Mouse (Mus musculus): ENCODE results near the gene Map2k4. TPM values are rescaled to one million over a fixed set of nuclear protein-coding genes. Genes with fewer than 3 reads are reported as not detected.
A peak's percentile ranks its signal among the peaks of the same experiment; 100 is the strongest.

Gene Map2k4
- polyA plus RNA-seq, 1 experiment from 2014 or later = 61.3 TPM

GRCm38 (mm10) chr11:65739880-65740279 lies 48.2 kb downstream of the Map2k4 start:
- ATAC-seq (replicated peaks; ENCODE audit: low FRiP score) = no peak
- Histone ChIP-seq H3K4me2 (no peak overlapping the region), H3K27ac (no peak overlapping the region)

GRCm38 (mm10) chr11:65734656-65735055 lies 53.4 kb downstream of the Map2k4 start:
- H3K4me2 ChIP-seq = no peak overlapping the region
- 71% methylated on average over 7 of the region's 7 CpGs for WGBS
- peak overlapping the region; percentile 23; the same call in 1 of the 2 replicates for H3K27ac ChIP-seq
- H3K27me3 ChIP-seq = no peaks in the 10 kb centered on the region
- H3K4me1 ChIP-seq = peaks cover 2% of the 10 kb centered on the region; the same call in 1 of the 2 replicates
- ATAC-seq (replicated peaks; ENCODE audit: low FRiP score) = no peak
- no peaks in the 10 kb centered on the region for H3K9me3 ChIP-seq (replicated peaks)
- H3K4me3 ChIP-seq (replicated peaks) = no peak overlapping the region
- H3K36me3 ChIP-seq = peaks cover 7% of the 10 kb centered on the region; the same call in 1 of the 2 replicates
- no peak overlapping the region for H3K9ac ChIP-seq

More at GRCm38 (mm10) chr11:65739880-65740279, 48.2 kb downstream of the Map2k4 start:
- H3K9ac ChIP-seq = no peak overlapping the region
- 0 out of 2 replicates have a peak, but pooled peaks cover under 1% of the 10 kb centered on the region for H3K36me3 ChIP-seq
- no peaks in the 10 kb centered on the region for H3K9me3 ChIP-seq (replicated peaks)
- H3K27me3 ChIP-seq = no peaks in the 10 kb centered on the region
- H3K4me3 ChIP-seq (replicated peaks) = no peak overlapping the region
- no peaks in the 10 kb centered on the region for H3K4me1 ChIP-seq

- no peaks in the 10 kb centered on the region for H3K27me3 ChIP-seq
- H3K36me3 ChIP-seq = peaks cover 21% of the 10 kb centered on the region
- no peak overlapping the region for H3K4me3 ChIP-seq (replicated peaks)
- WGBS = 84% methylated on average over 6 of the region's 6 CpGs
- no peak overlapping the region for H3K4me2 ChIP-seq
- no peak overlapping the region for H3K9ac ChIP-seq
- H3K9me3 ChIP-seq (replicated peaks) = no peaks in the 10 kb centered on the region
- ATAC-seq (replicated peaks; ENCODE audit: low FRiP score) = no peak
- no peak overlapping the region for H3K27ac ChIP-seq
- H3K4me1 ChIP-seq = peaks cover 2% of the 10 kb centered on the region; the same call in 1 of the 2 replicates
Measured at GRCm38 (mm10) chr11:65729623-65730217, 58.4 kb downstream of the Map2k4 start.

- no peaks in the 10 kb centered on the region for H3K9me3 ChIP-seq (replicated peaks)
- no peak overlapping the region for H3K4me2 ChIP-seq
- 90% methylated on average over 4 of the region's 4 CpGs for WGBS
- H3K4me3 ChIP-seq (replicated peaks) = no peak overlapping the region
- ATAC-seq (replicated peaks; ENCODE audit: low FRiP score) = no peak
- H3K4me1 ChIP-seq = no peaks in the 10 kb centered on the region
- no peak overlapping the region for H3K9ac ChIP-seq
- peaks cover 22% of the 10 kb centered on the region for H3K36me3 ChIP-seq
- H3K27me3 ChIP-seq = no peaks in the 10 kb centered on the region
- no peak overlapping the region for H3K27ac ChIP-seq
Measured at GRCm38 (mm10) chr11:65728906-65729305, 59.2 kb downstream of the Map2k4 start.

GRCm38 (mm10) chr11:65723715-65724114 lies 64.4 kb downstream of the Map2k4 start:
- no peak for ATAC-seq (replicated peaks; ENCODE audit: low FRiP score)

GRCm38 (mm10) chr11:65721615-65722014 lies 66.5 kb downstream of the Map2k4 start:
- WGBS = 84% methylated on average over 3 of the region's 3 CpGs

More at GRCm38 (mm10) chr11:65723715-65724114, 64.4 kb downstream of the Map2k4 start:
- H3K4me2 ChIP-seq = no peak overlapping the region
- H3K36me3 ChIP-seq = peaks cover 22% of the 10 kb centered on the region
- no peak overlapping the region for H3K9ac ChIP-seq
- no peaks in the 10 kb centered on the region for H3K27me3 ChIP-seq
- H3K4me3 ChIP-seq (replicated peaks) = no peak overlapping the region
- H3K9me3 ChIP-seq (replicated peaks) = no peaks in the 10 kb centered on the region
- H3K4me1 ChIP-seq = no peaks in the 10 kb centered on the region
- 86% methylated on average over 2 of the region's 2 CpGs for WGBS
- H3K27ac ChIP-seq = no peak overlapping the region

GRCm38 (mm10) chr11:65719960-65720359 lies 68.1 kb downstream of the Map2k4 start:
- Histone ChIP-seq H3K9ac (no peak overlapping the region), H3K4me3 (replicated peaks) (no peak overlapping the region), H3K9me3 (replicated peaks) (no peaks in the 10 kb centered on the region), H3K36me3 (peaks cover 26% of the 10 kb centered on the region), H3K27me3 (no peaks in the 10 kb centered on the region), H3K4me1 (no peaks in the 10 kb centered on the region), H3K4me2 (no peak overlapping the region), H3K27ac (no peak overlapping the region)
- 49% methylated on average over 1 of the region's 1 CpGs for WGBS
- ATAC-seq (replicated peaks; ENCODE audit: low FRiP score) = no peak

More at GRCm38 (mm10) chr11:65721615-65722014, 66.5 kb downstream of the Map2k4 start:
- Histone ChIP-seq H3K27me3 (no peaks in the 10 kb centered on the region), H3K4me2 (no peak overlapping the region), H3K4me3 (replicated peaks) (no peak overlapping the region), H3K36me3 (peaks cover 22% of the 10 kb centered on the region), H3K9me3 (replicated peaks) (no peaks in the 10 kb centered on the region), H3K27ac (no peak overlapping the region), H3K9ac (no peak overlapping the region), H3K4me1 (no peaks in the 10 kb centered on the region)
- ATAC-seq (replicated peaks; ENCODE audit: low FRiP score) = no peak

GRCm38 (mm10) chr11:65713830-65714229 lies 74.3 kb downstream of the Map2k4 start:
- no peak for ATAC-seq (replicated peaks; ENCODE audit: low FRiP score)

GRCm38 (mm10) chr11:65712754-65713306 lies 75.3 kb downstream of the Map2k4 start:
- no peak overlapping the region for H3K4me3 ChIP-seq (replicated peaks)
- no peak for ATAC-seq (replicated peaks; ENCODE audit: low FRiP score)
- 93% methylated on average over 6 of the region's 6 CpGs for WGBS
- no peak overlapping the region for H3K4me2 ChIP-seq
- H3K9me3 ChIP-seq (replicated peaks) = no peaks in the 10 kb centered on the region
- no peak overlapping the region for H3K9ac ChIP-seq
- H3K27me3 ChIP-seq = no peaks in the 10 kb centered on the region
- no peak overlapping the region for H3K27ac ChIP-seq
- H3K4me1 ChIP-seq = peaks cover 3% of the 10 kb centered on the region; the same call in 1 of the 2 replicates
- peaks cover 26% of the 10 kb centered on the region for H3K36me3 ChIP-seq

More at GRCm38 (mm10) chr11:65713830-65714229, 74.3 kb downstream of the Map2k4 start:
- Histone ChIP-seq H3K9ac (no peak overlapping the region), H3K9me3 (replicated peaks) (no peaks in the 10 kb centered on the region), H3K36me3 (peaks cover 25% of the 10 kb centered on the region), H3K27me3 (no peaks in the 10 kb centered on the region), H3K4me3 (replicated peaks) (no peak overlapping the region), H3K4me2 (no peak overlapping the region), H3K27ac (no peak overlapping the region), H3K4me1 (peaks cover 3% of the 10 kb centered on the region; the same call in 1 of the 2 replicates)
- 83% methylated on average over 4 of the region's 4 CpGs for WGBS

- no peak overlapping the region for H3K27ac ChIP-seq
- peaks cover 46% of the 10 kb centered on the region for H3K36me3 ChIP-seq
- H3K4me1 ChIP-seq = no peaks in the 10 kb centered on the region
- no peaks in the 10 kb centered on the region for H3K27me3 ChIP-seq
- WGBS = 95% methylated on average over 4 of the region's 4 CpGs
- no peak overlapping the region for H3K4me2 ChIP-seq
- H3K4me3 ChIP-seq (replicated peaks) = no peak overlapping the region
- H3K9me3 ChIP-seq (replicated peaks) = no peaks in the 10 kb centered on the region
- no peak overlapping the region for H3K9ac ChIP-seq
- no peak for ATAC-seq (replicated peaks; ENCODE audit: low FRiP score)
Measured at GRCm38 (mm10) chr11:65706784-65707183, 81.3 kb downstream of the Map2k4 start.

- H3K9me3 ChIP-seq (replicated peaks) = no peaks in the 10 kb centered on the region
- H3K4me3 ChIP-seq (replicated peaks) = no peak overlapping the region
- no peak overlapping the region for H3K4me2 ChIP-seq
- ATAC-seq (replicated peaks; ENCODE audit: low FRiP score) = no peak
- peaks cover 50% of the 10 kb centered on the region for H3K36me3 ChIP-seq
- 91% methylated on average over 2 of the region's 2 CpGs for WGBS
- H3K4me1 ChIP-seq = no peaks in the 10 kb centered on the region
- no peak overlapping the region for H3K27ac ChIP-seq
- H3K9ac ChIP-seq = no peak overlapping the region
- no peaks in the 10 kb centered on the region for H3K27me3 ChIP-seq
Measured at GRCm38 (mm10) chr11:65706176-65706575, 81.9 kb downstream of the Map2k4 start.

- Histone ChIP-seq H3K36me3 (peaks cover 58% of the 10 kb centered on the region), H3K4me2 (no peak overlapping the region), H3K4me3 (replicated peaks) (no peak overlapping the region), H3K9me3 (replicated peaks) (no peaks in the 10 kb centered on the region), H3K9ac (no peak overlapping the region), H3K27ac (no peak overlapping the region), H3K4me1 (no peaks in the 10 kb centered on the region), H3K27me3 (no peaks in the 10 kb centered on the region)
- ATAC-seq (replicated peaks; ENCODE audit: low FRiP score) = no peak
- 87% methylated on average over 4 of the region's 4 CpGs for WGBS
Measured at GRCm38 (mm10) chr11:65704861-65705260, 83.2 kb downstream of the Map2k4 start.

Measured in kidney, embryonic 15.5 days (tissue).